Mouse (Mus musculus) spleen, adult 12 weeks (tissue): ENCODE results near the gene Tmem219.
"Not testable (repeated sequence)": the region's sequence is repeated elsewhere in the genome, so short reads cannot be mapped to it uniquely, and the experiment has no call there.

Experiments used
- DNase-seq: peaks from one replicate; pipeline ENCODE4 v3.0.0; 2022; ENCODE audit warnings: low spot score

Gene Tmem219

DNA sequence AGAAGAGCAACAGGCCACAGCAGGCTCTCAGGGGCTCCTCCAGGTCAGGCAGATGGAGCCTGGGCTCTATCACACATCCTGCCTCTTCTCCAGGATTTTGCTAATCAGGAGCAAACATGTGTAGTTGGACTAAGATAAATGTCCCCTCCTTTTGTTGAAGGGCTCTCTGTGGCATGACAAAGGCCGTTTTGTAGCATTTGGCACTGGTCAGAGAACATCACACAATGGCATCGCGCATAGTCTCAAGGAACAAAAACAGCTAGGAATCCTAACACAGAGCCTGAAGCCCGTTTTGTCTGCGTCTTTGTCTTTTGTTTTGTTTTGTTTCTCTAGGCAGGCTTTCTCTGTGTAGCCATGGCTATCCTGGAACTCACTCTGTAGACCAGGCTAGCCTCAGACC lies 1.3 kb upstream of the Tmem219 start:
- no peak for DNase-seq

DNA sequence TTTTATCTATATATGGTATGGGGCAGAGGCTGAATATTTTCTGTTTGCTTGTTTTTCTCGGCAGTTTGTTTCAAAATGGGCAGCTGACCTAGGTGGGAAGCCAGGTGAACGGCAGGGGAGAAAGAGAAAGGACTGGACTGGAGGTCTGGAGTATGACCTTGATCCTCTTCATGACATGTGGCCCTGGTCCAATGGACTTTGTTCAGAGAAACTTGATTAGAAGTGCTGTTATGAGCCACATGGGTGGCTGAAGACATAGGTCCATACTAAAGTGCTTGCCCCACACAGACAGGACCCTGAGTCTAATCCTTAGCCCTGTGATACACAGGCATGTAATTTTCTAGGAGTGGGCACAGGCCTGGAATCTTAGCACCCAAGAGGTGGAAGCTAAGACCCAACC lies 1.2 kb downstream of the Tmem219 start:
- DNase-seq = no peak

DNA sequence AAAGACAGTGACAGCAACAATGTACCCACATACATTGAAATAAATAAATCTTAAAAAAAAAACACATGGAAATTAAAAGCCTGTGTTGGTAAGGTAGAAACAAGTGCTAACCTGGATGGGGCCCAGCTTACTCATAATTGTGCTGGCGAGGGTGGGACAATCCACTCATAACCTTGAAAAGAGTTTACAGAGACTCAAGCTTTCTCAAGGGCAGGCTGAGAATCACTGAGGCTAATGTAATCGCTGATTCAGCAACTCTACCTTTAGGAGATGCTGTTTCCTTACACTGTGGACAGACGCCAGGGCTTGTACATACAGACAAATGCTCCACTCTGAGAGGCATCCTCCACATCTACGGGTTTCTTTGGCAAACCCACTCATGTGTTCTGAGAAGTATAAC lies 2.7 kb downstream of the Tmem219 start:
- no peak for DNase-seq

DNA sequence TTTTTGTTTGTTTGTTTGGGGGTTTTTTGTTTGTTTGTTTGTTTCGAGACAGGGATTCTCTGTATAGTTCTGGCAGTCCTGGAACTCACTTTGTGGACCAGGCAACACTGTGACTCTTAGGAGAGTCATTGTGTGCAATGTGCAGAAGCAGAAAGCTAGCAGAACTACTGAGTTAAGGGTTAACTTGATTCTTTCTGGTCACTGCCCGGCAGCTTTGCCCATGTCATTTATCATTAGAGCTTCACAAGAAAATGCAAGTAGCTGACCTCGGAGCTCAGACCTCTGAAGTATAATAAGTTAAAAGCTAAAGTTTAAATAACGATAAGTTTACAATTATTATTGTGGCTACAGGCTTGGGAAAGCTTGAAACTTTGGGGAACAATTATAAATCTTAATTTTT lies 4.4 kb downstream of the Tmem219 start:
- not testable (repeated sequence) for DNase-seq

DNA sequence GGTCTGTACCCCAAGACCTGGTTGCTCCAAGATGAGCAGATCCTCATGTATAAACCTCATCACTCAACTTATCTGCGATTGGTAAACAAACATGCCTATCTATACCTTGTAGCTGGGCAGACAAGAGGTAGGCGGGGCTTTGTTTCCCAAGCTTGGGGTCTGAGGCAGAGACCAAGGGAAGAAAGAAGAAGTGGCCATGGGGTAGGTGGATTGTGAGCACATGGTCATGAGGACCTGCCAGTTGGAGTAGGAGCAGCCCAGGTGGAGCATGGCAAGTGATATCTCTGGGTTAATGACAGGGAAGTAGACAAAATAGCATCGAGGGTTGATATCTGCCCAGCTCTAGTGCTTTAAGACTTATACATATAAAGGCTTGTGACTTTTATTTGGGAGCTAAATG lies 7.9 kb downstream of the Tmem219 start:
- DNase-seq = no peak

DNA sequence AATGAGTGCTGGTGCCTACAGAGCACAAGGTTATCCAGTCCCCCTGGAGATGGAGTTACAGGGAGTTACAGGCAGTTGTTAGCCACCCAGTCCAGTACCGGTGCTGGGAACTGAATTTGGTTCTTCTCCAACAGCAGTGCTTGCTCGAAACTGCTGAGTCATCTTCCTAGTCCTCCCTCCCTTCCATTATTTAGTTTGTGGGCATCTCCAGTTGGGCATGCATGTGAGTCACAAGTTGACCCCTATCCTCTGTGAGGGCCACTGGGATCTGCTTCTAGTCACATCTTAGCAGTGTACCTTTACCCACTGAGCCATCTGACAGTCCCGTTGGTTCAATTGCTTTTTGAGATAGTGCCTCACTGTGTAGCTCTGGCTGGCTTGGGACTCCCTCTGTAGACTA lies 17.1 kb downstream of the Tmem219 start:
- DNase-seq = no peak

DNA sequence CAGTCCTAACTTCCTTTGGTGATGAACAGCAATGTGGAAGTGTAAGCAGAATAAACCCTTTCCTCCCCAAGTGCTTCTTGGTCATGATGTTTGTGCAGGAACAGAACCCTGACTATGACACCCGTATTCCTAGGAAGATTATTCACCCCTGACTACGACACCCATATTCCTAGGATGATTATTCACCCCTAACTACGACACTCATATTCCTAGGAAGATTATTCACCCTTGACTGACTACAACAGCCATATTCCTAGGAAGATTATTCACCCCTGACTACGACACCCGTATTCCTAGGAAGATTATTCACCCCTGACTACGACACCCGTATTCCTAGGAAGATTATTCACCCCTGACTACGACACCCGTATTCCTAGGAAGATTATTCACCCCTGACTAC lies 22.9 kb downstream of the Tmem219 start:
- not testable (repeated sequence) for DNase-seq

DNA sequence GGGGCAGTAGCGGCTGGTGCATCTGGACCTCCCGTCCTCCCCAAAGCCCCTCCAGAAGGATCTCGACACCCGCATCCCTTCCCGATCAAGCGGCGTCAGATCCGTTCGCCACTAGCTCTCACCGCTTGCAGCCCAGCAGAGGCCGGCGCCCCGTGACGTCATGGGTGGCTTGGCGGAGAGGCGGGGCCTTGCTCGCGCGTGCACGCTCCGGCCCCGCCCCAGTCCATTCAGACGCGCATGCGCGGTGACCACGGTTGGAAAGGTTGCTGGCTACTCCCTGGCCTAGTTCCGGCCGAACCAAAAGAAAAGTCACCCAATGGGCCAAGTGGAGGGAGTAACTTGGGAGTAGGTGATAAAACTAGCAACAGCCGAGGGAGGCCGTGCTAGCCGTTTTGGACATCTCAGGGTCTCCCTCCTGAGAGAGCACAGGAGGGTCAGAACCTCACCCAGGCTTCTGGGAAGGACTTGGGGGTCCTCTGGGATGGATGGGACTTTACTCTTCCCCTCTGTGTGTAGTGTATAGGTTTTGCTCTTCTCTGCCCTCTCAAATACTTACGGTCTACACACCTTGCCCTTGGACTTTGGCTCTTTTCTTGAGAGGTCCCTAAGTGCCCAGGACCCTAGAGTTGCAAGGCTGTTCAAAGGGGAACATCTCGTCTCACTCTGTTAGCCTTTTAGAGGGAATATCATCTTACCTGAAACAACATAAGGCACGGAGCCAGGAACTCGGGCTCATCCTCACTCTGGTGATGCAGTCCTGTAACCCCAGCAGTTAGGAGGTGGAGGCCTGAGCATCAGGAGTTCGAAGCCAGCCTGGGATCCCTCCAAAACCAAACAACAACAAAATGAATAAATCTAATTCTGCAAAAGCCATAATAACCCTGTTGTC lies 24.4 kb downstream of the Tmem219 start:
- peak; percentile 92 for DNase-seq

DNA sequence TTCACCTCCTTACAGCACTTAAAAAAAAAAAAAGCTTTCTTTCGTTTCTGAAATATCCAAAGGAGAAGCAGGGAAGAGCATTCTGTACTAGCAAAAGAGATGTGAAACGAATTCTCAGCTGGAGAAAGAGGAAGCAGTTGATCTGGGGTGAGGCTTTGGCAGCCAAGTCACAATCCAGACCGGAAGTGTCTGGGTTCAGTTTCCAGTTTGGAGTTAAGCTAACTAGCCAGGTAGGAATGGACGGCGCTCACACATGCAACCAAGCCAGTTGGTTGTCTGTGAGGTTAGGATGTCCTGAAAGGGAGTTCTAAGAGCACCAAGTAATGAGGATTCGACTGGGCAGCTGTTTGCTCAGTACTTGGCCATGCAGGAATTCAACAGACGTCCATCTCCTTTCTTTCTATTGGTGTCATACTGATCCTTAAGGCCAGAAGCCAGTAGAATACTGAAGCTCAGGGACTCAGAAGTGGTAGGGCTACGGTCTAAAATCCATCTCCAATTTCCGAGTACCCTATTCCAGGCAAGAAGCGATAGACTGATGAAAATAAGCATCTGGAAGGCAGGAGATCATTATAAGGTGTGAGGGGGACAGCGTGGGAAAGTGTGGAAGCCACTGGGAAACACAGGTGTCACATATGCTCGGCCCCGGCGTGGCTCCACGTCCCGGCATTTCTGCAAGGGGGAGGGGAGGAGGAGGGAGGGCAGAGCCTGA lies 25.2 kb downstream of the Tmem219 start:
- DNase-seq = no peak

DNA sequence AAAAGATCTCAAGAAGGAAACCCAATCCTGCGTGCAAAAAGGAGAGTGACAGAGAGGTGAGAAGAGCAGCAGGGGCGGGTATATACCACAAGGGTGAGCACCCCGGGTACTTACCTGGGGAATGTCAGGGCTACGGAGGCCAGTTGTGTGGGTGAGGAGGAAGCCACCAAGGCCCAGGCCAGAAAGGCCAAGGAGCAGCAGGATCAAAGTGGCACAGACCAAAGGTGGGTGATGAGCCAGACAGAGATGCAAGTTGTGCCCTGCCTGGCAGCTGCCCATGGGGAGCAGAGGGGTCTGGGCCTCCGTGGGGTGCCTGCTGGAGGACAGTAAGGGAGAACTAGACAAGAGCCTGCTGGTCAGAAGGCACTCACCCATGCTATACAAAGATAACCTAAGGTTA lies 25.8 kb downstream of the Tmem219 start:
- DNase-seq = no peak

DNA sequence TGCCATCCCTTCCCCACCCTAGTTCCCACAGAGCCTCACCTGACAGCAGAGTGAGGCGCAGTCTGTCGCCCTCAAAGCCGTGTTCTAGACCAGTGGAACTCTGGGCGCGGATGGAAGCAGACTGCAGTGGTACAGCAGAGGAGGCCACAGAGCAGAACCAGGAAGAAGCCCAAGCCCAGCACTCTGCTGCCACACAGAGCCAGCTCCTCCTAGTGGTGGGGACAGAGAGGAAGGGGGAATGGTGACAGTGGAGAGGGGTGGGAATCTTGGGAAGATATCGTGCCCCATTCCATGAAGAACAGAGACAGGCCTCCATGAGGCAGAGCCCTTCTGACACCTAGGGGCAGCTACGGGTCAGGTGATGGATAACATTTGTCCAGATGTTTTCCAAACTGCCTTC lies 33.9 kb downstream of the Tmem219 start:
- DNase-seq = no peak

DNA sequence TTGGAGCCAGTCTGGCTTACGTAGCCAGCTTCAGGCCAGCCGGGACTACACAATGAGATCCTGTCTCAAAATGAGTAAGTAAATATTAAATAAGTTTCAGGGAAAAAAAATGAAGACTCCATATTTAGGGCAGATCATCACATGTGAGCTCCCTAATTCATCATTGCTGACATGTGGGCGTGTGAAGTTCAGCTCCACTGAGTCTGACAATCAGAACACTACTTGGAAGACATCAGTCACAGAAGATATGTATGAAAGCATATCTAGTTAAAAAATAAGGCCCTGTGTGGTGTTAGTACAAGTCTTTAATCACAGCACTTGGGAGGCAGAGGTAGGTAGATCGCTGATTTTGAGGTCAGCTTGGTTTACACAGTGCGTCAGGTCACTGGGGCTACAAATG lies 35.4 kb downstream of the Tmem219 start:
- DNase-seq = no peak

DNA sequence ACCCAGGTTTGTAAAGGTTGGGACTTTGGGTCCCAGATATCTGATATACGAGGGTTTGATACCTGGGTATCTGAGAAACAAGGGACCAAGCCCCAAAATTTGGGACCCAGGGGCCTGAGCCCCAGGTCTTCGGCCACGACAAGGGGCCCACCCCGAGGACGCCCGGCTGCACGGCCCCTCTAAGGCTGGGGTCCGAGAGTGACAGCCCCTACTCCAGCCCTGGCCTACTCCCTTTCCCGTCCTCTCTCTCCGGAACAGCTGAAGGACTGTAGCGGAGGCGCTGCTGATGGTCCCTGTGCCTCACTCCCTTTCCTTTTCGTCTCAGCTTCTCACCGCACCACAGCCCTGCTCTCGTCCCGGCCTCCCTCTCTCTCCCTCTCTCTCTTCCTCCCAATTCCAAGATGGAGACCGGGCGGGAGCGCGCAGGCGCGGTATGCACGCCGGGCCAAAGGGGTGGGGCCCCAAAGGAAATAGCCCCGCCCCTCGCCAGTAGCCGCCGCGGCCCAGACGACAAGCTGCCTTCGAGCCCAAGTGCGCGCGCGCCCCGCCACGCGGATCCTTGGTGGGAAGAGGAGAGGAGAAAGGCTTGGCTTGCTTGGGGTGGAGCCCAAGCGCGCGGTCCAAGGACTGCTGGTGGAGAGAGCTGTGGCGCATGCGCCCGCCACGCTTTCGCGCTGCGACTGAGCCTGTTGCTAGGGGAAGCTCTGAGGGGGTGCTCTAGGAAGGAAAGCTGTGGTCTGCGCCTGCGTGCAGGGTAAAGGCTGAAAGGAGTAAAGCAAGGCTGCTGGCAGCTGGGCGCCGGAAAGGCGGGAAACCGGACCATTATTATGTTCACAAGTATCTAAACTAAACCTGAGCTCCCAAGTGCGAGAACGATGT lies 38.2 kb downstream of the Tmem219 start, which contains the start of gene Taok2:
Gene Taok2 (minus strand): TSS at position 418 of the 879 bp plus-strand sequence.
- DNase-seq = peak; percentile 95

DNA sequence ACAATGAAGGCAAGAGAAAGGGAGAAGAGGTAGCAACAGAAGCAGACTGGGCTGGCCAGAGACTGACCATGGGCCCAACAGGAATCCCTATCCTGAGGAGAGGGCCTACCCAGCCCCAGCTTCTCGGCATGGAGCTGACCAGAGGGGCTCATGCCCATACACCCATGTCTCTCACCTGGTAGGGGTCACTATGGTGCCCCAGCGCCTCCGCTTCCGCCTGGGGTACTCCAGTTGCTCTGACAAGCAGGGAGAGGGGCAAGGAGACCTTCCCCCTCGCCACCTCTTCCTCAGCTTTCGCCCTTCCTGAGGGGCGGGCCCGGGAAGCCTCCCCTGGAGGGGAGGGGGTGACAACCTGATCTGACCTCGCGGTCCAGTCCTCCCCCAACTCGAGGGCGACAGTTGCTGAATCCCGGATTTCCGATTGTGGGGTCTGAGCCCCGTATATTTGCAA lies 39.0 kb downstream of the Tmem219 start:
- DNase-seq = peak; percentile 21

DNA sequence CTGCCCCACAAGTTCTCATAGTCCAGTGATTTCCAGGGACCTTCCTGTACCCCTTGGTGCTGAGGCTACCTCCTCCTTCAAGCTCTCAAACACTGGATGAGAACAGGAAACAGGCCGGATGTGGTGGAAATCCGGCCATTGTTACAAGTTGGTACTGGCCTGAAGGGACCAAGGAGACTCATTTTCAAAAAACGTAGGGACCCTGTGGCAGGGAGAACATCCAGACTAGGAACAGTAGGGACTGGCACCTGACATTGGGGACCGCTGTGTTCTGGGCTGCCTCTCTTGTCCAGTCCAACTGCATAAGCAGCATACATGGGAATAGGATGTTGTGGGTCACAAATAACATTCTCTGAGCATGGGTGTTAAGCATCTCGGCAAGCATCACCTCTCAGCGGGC lies 41.7 kb downstream of the Tmem219 start:
- DNase-seq = no peak

DNA sequence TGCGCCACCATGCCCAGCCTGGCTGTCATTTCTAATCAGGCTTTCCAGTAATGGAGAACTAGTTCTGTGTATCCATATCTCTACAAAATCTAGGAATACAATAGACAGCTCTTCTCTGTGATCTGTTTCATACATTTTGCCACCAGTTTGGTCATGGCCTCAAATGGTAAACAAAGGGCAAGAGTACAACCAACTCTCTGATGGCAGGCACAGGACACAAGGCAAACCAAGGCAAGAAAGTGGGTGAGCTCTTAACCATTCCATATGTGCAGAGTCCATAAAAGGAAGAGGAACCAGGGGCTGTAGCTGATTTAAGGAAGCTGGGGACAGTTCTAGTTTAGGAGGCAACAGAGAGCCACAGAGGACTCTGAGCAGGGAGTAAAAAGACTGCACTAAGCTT lies 45.5 kb downstream of the Tmem219 start:
- no peak for DNase-seq

DNA sequence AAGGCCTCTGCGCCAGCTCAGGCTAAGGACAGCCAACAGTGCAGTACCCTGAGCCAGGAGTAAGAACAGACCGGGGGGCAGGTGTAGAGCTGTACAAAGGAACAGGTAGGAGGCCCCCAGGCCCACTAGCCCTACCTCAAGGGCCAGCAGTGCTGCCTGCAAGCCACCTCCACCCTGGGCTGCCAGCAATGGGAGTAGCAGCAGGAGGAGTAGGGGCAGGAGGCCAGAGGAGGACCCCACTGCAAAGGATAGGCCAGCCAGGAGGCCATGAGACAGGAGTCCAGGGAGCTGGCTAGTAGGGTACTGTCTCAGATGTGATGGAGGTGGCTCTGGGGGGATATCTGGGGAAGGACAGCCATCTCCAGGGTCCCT lies 52.2 kb downstream of the Tmem219 start:
- DNase-seq = no peak

DNA sequence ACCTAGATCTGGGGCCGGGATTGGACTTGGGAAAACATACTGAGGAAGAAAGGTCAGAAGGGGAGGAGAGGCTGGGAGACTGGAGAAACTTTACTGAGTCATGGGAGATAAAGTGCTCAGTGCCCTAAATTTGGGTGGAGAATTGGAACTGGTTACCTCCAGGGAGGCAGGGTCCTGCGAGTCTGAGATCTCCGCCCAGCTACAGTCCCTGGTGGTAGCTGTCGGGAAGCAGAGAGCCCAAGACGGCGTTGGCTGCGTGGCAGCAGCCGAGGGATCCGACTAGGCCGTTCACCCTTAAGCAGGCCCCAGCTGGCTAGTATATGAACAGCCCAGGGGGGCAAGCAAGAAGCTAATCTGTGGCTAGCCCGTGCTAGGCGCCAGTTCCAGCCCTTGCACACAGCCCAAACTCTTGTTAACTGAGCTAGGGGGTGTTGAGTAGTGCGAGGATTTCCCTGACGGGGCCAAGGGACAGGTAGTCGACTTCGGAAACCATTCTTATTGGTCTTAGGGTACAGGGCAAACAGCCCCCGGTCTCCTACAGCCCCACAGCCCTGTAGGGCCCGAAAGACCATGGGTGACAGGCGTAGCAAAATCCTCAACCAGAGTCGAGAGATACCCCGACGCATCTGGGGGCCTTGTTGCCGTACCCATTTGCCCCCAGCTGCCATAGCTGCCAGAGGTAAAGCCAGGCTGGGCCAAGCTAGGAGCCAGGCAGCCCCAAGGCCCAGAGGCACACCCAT lies 52.8 kb downstream of the Tmem219 start:
- no peak for DNase-seq

DNA sequence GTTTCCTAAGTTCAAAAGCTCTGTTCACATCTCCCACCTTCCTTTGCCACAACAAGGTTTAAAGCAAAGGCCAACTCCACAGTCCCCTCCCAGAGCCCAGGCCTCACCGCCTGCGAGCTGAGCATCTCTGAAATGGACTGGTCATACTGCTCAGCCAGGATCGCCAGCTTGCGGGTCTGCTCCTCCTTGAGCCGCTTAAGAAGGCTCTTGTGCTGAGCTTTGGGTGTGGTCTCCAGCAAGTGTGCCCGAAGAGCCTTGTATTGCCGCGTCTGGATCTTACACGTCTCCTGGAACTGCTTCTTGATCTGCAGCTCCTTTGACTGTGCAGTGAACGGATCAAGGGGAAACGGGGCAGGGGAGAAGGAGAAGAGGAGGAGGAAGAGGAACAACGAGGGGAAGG lies 54.7 kb downstream of the Tmem219 start:
- DNase-seq = no peak

DNA sequence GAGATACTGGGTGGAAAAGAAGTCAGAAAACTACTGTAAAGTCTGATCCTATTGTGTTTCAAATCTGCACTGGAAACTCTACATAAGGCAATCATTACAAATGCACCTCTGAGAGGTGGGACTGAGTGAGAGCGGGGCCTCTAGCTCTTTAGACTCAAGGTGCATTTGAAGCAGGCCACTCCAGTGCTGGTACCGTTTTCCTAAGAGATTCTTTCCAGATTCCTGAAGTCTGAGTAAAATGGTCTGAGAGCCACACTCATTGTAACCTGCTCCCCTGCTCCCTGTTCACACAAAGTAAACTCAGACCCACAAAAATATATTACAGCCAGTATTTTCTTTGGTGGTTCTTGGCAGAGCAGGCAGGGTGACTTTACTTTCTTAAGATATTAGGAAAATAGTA lies 55.2 kb downstream of the Tmem219 start:
- no peak for DNase-seq

DNA sequence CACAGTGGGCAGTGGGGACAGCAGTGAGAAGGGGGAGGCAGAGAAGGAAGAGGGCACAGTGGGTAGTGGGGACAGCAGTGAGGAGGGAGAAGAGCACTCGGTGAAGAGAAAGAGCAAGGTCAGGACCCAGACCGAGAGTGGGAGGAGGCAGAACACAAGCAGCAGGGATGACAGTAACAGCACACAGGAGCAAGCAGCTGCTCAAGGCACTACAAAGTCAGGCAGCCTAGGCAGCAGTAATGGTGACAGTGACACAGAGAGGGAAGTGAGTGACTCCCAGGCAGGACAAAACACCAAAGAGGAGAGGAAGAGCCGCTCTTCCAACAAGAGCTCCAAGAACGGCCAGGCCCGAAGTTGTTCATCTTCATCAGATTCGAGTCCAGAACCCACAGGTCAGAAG lies 58.9 kb downstream of the Tmem219 start:
- DNase-seq = no peak
